Mouse (Mus musculus) liver, embryonic 18 days (tissue): ENCODE data around the gene Olfr785. TPM values are rescaled to one million over a fixed set of nuclear protein-coding genes. Genes with fewer than 3 reads are reported as not detected.

Experiments
- polyA plus RNA-seq: library from polyadenylated mRNA; depleted of rRNA; stranded (reverse); fragments of >200 nt; gene quantifications from 2 replicates; pipeline ENCODE4 v1.2.3, GENCODE M21; 2012; rRNA removed

Olfr785 gene
- not detected in 2 replicates for polyA plus RNA-seq

DNA sequence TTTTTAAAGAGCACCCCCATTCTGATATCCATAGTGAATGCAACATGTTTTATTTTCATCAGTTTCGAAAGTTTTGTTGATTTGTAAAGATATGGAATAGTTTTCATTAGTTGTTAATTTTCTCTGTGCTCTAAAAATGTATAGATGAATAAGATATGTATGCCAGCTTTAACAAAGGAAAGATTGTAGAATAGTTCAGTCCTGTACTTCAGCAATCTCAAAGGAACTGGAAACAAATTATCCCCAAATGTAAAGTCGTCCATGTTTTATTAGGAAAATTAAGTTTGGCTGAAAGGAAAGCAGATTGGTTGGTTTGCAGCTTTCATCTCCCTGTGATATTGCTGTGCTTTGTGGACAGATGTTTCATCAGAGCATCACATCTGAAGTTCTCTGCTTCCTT lies at the start of gene Olfr785:
Gene Olfr785 (plus strand): TSS at position 301 of the 400 bp plus-strand sequence.

DNA sequence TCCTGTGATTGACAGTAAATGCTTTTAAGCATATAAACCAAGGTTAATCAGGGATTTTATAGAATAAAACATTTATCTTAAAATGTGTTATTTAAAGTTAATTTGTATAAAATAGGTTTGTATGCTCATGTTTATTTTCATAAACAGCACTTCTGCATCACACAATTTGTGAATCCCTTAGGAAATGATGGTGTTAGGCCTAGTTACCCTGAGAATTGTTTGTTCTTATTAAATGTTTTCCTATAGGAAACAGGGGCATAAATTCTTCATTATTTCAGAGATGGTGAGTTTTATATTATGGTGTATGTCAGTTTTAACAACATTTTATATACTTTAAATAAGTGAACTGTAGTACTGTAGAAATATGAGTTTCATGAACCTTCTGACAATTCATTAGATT lies 21.4 kb upstream of the Olfr785 start, which contains the start of gene Olfr784:
Gene Olfr784 (plus strand): TSS at position 301 of the 400 bp plus-strand sequence.

DNA sequence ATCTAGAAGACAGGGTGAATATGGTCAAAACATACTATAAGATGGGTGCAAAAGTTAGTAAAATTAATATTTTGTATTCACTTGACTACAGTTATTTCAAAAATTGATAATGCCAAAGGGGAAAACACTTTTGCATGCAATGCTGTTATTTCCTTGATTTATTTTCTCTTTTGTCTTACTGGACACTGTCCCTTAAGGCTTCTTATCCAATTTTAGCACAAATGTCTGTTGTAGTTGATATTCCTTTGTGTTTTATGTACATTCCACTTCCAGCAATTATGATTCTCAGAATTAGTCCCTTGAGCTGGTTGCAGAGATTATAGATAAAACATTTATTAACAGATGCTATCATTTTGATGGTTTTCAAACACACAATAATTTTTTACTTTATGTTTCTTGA lies 21.8 kb downstream of the Olfr785 start, which contains the start of gene Olfr786:
Gene Olfr786 (plus strand): TSS at position 301 of the 400 bp plus-strand sequence.

Other genes starting within 250 kb of the Olfr785 start
- gene Olfr771, start 240.7 kb upstream of the Olfr785 start, polyA plus RNA-seq, result not detected in 2 replicates
- not detected in 2 replicates for gene Olfr772, start 227.5 kb upstream of the Olfr785 start, polyA plus RNA-seq
- gene Olfr773, start 218.0 kb upstream of the Olfr785 start, polyA plus RNA-seq, result not detected in 2 replicates
- gene Olfr774, start 169.2 kb upstream of the Olfr785 start, polyA plus RNA-seq, result not detected in 2 replicates
- not detected in 2 replicates for gene Olfr775, start 157.0 kb upstream of the Olfr785 start, polyA plus RNA-seq
- gene Olfr776, start 146.3 kb upstream of the Olfr785 start, polyA plus RNA-seq, result not detected in 2 replicates
- not detected in 2 replicates for gene Olfr777, start 133.9 kb upstream of the Olfr785 start, polyA plus RNA-seq
- not detected in 2 replicates for gene Olfr780, start 87.3 kb upstream of the Olfr785 start, polyA plus RNA-seq
- not detected in 2 replicates for gene Olfr781, start 76.6 kb upstream of the Olfr785 start, polyA plus RNA-seq
- not detected in 2 replicates for gene Olfr782, start 56.6 kb upstream of the Olfr785 start, polyA plus RNA-seq
- gene Olfr784, start 21.3 kb upstream of the Olfr785 start, polyA plus RNA-seq, result 0.02 TPM in 1 of 2 replicates, not detected in the other
- not detected in 2 replicates for gene Olfr786, start 21.9 kb downstream of the Olfr785 start, polyA plus RNA-seq
- gene Olfr787, start 56.4 kb downstream of the Olfr785 start, polyA plus RNA-seq, result not detected in 2 replicates
- not detected in 2 replicates for gene Olfr788, start 65.6 kb downstream of the Olfr785 start, polyA plus RNA-seq
- not detected in 2 replicates for gene Olfr789, start 79.3 kb downstream of the Olfr785 start, polyA plus RNA-seq
- gene Olfr790, start 93.1 kb downstream of the Olfr785 start, polyA plus RNA-seq, result not detected in 2 replicates
- gene Olfr791, start 116.4 kb downstream of the Olfr785 start, polyA plus RNA-seq, result 0.04 TPM in 1 of 2 replicates, not detected in the other
- not detected in 2 replicates for gene Olfr792, start 133.7 kb downstream of the Olfr785 start, polyA plus RNA-seq
- not detected in 2 replicates for gene Olfr794, start 162.2 kb downstream of the Olfr785 start, polyA plus RNA-seq
- not detected in 2 replicates for gene Olfr796, start 207.1 kb downstream of the Olfr785 start, polyA plus RNA-seq
- not detected in 2 replicates for gene Olfr798, start 222.5 kb downstream of the Olfr785 start, polyA plus RNA-seq
- gene Olfr799, start 232.1 kb downstream of the Olfr785 start, polyA plus RNA-seq, result not detected in 2 replicates